Mouse (Mus musculus): ENCODE results near the gene Olfr689.
A peak's percentile ranks its signal among the peaks of the same experiment; 100 is the strongest.
"Not testable (repeated sequence)": the region's sequence is repeated elsewhere in the genome, so short reads cannot be mapped to it uniquely, and the experiment has no call there.

Olfr689 gene

GRCm38 (mm10) chr7:105310865-105311264 lies at the start of gene Olfr689:
Gene Olfr689, plus strand, starts transcription at chr7:105311165.
- DNase-seq (ENCODE audit: inconsistent ontology term), result no peak

DNA sequence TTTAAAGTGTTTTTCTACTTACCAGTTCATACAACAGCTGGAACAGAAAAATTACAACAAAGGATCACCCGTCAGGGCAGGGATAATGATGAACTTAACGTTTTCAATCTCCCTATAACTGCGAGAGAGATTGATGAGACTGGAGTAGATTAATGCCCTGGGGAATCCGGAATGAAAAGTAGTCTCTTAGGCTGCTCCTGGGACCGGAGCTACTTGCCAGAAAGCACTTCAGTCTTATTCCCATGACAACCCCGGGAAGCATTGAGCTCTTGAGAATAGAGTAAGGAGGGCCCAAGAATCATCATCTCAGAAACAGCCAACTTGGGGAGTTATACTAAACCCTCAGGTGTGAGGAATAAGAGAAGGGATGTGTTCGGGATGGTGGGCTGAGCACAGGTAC lies 38.5 kb upstream of the Olfr689 start:
- DNase-seq (ENCODE audit: inconsistent ontology term), result no peak

DNA sequence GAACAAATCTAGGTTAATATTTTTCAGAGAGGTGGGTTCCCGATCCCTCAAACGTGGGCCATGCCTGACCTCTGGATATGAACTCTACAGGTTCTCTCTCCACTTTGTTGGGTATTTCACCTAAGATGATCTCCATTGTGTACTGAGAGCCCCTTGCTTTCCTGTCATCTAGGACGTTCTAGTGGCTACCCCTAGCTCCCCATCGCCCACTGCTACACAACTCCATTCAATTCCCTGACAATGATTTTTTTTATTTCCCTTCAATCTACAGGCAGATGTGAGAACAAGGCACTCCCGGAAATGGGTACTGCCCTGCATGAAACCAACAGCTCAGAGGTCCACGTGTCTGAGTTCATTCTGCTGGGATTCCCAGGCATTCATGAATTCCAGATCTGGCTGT lies 23.2 kb upstream of the Olfr689 start, which contains the start of gene Olfr688:
Olfr688 (plus strand) TSS at position 301 of the 400 bp plus-strand sequence.
- DNase-seq (ENCODE audit: inconsistent ontology term), result no peak

GRCm38 (mm10) chr7:105290051-105290450 lies 20.9 kb upstream of the Olfr689 start:
- peak; percentile 24 for DNase-seq (ENCODE audit: inconsistent ontology term)

- no peak for DNase-seq (ENCODE audit: inconsistent ontology term)
Observed at GRCm38 (mm10) chr7:105325302-105325701, 14.3 kb downstream of the Olfr689 start.

- DNase-seq (ENCODE audit: inconsistent ontology term), result no peak
Observed at GRCm38 (mm10) chr7:105334004-105334403, 23.0 kb downstream of the Olfr689 start, which contains the start of gene Olfr690. Gene Olfr690, minus strand, starts transcription at chr7:105334104.

- no peak for DNase-seq (ENCODE audit: inconsistent ontology term)
Observed at GRCm38 (mm10) chr7:105342170-105342569, 31.2 kb downstream of the Olfr689 start, which contains the start of gene Olfr691. Gene Olfr691, minus strand, starts transcription at chr7:105342270.

DNA sequence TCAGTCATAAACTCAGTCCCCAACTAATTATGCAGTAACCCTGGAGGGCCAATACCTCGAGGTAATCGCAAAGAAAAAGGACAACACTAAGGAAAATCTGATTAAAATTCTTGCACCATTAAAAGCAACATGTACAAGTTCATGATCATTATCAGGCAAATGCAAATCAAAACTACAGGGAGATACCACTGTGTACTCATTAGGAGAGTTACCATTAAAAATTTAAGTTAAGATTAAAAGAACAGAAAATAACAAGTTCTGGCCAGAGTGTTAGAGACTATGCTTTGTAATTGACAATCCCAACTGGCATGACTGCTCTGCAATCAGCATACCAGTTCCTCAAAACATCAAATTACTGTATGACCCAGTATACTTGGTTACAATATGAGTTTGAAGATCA lies 31.8 kb downstream of the Olfr689 start:
- DNase-seq (ENCODE audit: inconsistent ontology term), result no peak

- not testable (repeated sequence) for DNase-seq (ENCODE audit: inconsistent ontology term)
Observed at GRCm38 (mm10) chr7:105356064-105356463, 45.1 kb downstream of the Olfr689 start.

DNA sequence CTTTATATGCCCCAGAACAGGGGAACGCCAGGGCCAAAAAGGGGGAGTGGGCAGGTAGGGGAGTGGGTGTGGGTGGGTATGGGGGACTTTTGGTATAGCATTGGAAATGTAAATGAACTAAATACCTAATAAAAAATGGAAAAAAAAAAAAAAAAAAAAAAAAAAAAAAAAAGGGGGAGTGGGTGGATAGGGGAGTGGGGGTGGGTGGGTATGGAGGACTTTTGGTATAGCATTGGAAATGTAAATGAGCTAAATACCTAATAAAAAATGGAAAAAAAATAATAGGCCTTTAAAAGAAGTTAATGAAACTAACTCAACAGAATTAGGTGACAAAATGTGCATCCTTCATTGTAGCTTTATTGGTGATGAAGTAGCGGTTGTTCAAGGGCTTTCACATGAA lies 45.5 kb downstream of the Olfr689 start:
- not testable (repeated sequence) for DNase-seq (ENCODE audit: inconsistent ontology term)

- DNase-seq (ENCODE audit: inconsistent ontology term), result no peak
Observed at GRCm38 (mm10) chr7:105361713-105362112, 50.7 kb downstream of the Olfr689 start.

DNA sequence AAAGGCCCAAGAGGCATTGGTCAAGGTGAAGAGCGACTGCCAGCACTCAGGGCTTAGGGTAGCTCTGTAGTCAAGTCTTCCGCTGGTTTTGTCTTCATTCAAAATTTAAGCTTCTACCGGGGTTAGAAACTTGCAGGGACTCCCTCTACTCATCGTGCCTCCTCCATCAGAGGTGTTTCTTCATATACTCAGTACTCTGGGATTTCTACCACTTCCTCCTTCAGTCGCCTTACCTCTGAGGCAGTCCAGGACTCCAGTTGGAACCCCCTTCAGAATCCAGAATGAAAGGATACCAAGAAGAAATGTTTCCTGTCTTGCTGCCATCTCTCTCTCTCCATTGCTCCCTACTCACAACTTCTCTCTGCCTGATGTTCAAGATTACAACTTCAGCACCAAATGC lies 56.3 kb downstream of the Olfr689 start:
- no peak for DNase-seq (ENCODE audit: inconsistent ontology term)

GRCm38 (mm10) chr7:105367930-105368329 lies 57.0 kb downstream of the Olfr689 start, which contains the start of gene Olfr692:
Gene Olfr692, plus strand, starts transcription at chr7:105368230.
- DNase-seq (ENCODE audit: inconsistent ontology term), result no peak

DNA sequence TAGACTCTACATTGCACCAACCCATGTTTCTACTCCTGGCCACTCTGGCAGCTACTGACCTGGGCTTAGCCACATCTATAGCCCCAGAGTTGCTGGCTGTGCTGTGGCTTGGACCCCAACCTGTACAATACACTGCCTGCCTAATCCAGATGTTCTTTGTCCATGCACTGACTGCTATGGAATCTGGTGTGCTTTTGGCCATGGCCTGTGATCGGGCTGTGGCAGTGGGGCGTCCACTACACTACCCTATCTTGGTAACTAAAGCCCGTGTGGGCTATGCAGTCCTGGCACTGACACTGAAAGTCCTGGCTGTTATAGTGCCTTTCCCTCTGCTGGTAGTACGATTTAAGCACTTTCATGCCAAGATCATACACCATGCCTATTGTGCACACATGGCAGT lies 57.6 kb downstream of the Olfr689 start:
- no peak for DNase-seq (ENCODE audit: inconsistent ontology term)
